Mouse (Mus musculus) lung, postnatal 0 days (tissue): Measurements from ENCODE around the gene Rnf123. TPM values are rescaled to one million over a fixed set of nuclear protein-coding genes. Genes with fewer than 3 reads are reported as not detected.

Experiments used
- ATAC-seq: fragments of 200-750 bp; cut with Nextera tagmentation; 2 replicates; pipeline ENCODE4 v1.8.0; 2017; ENCODE audit warnings: moderate library complexity
- DNase-seq: peaks from one replicate; pipeline ENCODE4 v3.0.0-alpha.2; 2016; ENCODE audit warnings: low spot score
- H3K27ac ChIP-seq: fragments of 300-500 bp; sonication (generic); 2 replicates; pipeline ENCODE4 v1.5.1; 2014; ENCODE audit warnings: antibody characterized with exemption, mild to moderate bottlenecking, low read length, mixed read lengths
- H3K27me3 ChIP-seq: fragments of 300-500 bp; sonication (generic); replicated peaks from 2 replicates; pipeline ENCODE4 v1.6.1; 2014; ENCODE audit warnings: low read length, mixed read lengths; ENCODE audit not compliant: insufficient read depth
- H3K36me3 ChIP-seq: fragments of 300-500 bp; sonication (generic); 2 replicates; pipeline ENCODE4 v1.6.1; 2014; ENCODE audit warnings: low read length, mixed read lengths; ENCODE audit not compliant: insufficient read depth
- H3K4me1 ChIP-seq: fragments of 300-500 bp; sonication (generic); 2 replicates; pipeline ENCODE4 v1.6.1; 2014; ENCODE audit warnings: antibody characterized with exemption, low read depth, low read length, mixed read lengths; ENCODE audit not compliant: insufficient read depth
- H3K4me2 ChIP-seq: fragments of 300-500 bp; sonication (generic); replicated peaks from 2 replicates; pipeline ENCODE4 v1.6.1; 2014; ENCODE audit warnings: low read depth, mild to moderate bottlenecking, low read length, moderate library complexity, mixed read lengths
- H3K4me3 ChIP-seq: fragments of 300-500 bp; sonication (generic); 2 replicates; pipeline ENCODE4 v1.5.1; 2014; ENCODE audit warnings: low read depth, low read length
- H3K9ac ChIP-seq: fragments of 300-500 bp; sonication (generic); replicated peaks from 2 replicates; pipeline ENCODE4 v1.6.1; 2014; ENCODE audit warnings: low read depth, mild to moderate bottlenecking
- H3K9me3 ChIP-seq: fragments of 300-500 bp; sonication (generic); 2 replicates; pipeline ENCODE4 v1.6.1; 2016; ENCODE audit warnings: low read length, mixed read lengths
- CTCF ChIP-seq: IDR thresholded peaks from 2 replicates; pipeline ENCODE4 v1.5.1; 2016; ENCODE audit warnings: antibody characterized with exemption, mild to moderate bottlenecking
- EP300 ChIP-seq: IDR thresholded peaks from 2 replicates; pipeline ENCODE4 v1.6.1; 2016; ENCODE audit warnings: antibody characterized with exemption, mild to moderate bottlenecking, control low read depth
- WGBS: fragments of 180-500 bp; shearing (Covaris S2); extraction: QIAGEN DNeasy Blood & Tissue Kit; methylation state at CpG from one replicate; pipeline ENCODE4 v1.1.7; 2014; 5-methylcytosine and 5-hydroxymethylcytosine counted together
- polyA plus RNA-seq: library from polyadenylated mRNA; unstranded; fragments of >200 nt; fragmentation: Nextera tagmentation; extraction: Ambion mirVana; gene quantifications from 2 replicates; pipeline ENCODE4 v1.2.1, GENCODE M21; 2015

Gene Rnf123
- 19.7 and 20.4 TPM in 2 replicates for polyA plus RNA-seq

DNA sequence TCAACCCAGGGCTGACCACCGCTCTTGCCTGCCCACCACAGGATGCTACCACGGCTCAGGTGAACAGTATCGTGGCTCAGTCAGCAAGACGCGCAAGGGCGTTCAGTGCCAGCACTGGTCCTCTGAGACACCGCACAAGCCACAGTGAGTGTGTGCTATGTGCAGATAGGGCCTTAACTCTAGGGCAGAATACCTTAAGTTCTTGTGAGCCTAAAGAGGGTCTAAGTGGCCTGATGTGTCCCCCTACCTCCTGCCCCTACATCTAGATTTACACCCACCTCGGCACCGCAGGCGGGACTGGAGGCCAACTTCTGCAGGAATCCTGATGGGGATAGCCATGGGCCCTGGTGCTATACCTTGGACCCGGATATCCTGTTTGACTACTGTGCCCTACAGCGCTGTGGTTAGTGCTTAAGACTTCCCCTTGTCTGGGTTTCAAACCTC lies at the start of gene Rnf123:
Gene Rnf123 (minus strand): TSS at position 359 of the 444 bp plus-strand sequence.
- TF ChIP-seq CTCF, result no peak
- TF ChIP-seq EP300, result no peak
- Histone ChIP-seq H3K27me3 (peaks cover 5% of the 10 kb centered on the region; the same call in 1 of the 2 replicates), H3K4me2 (peak within 1 kb of the TSS; percentile 36), H3K9ac (peak within 1 kb of the TSS; percentile 19; the same call in 1 of the 2 replicates), H3K4me1 (peaks cover 14% of the 10 kb centered on the region), H3K36me3 (peaks cover 28% of the 10 kb centered on the region; the same call in 1 of the 2 replicates), H3K9me3 (no peaks in the 10 kb centered on the region), H3K4me3 (no peak within 1 kb of the TSS), H3K27ac (no peak within 1 kb of the TSS)
- ATAC-seq, result no peak
- DNase-seq, result no peak
- WGBS, result 32% methylated on average over 12 of the region's 12 CpGs

DNA sequence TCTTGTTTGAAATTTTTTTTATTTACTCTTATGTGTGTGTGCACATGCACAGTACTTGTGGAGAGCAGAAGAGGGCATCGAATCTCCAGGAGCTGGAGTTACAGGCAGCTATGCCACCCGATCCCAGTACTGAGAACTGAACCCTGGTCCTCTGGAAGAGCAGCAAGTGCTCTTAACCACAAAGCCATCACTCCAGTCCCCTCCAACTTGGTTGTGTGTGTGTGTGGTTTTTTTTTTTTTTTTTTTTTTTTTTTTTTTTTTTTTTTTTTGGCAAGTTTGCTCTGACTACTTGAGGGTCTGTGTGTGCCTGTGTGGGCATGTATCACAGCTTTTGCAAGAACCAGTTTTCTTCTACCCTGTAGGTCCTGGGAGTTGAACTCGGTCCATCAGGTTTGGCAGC lies 49.2 kb upstream of the Rnf123 start:
- ATAC-seq (no peak), DNase-seq (no peak)
- Histone ChIP-seq H3K9me3 (no peaks in the 10 kb centered on the region), H3K36me3 (no peaks in the 10 kb centered on the region), H3K27me3 (no peaks in the 10 kb centered on the region), H3K4me1 (no peaks in the 10 kb centered on the region), H3K27ac (no peak overlapping the region), H3K4me2 (no peak overlapping the region), H3K9ac (no peak overlapping the region), H3K4me3 (no peak overlapping the region)
- 77% methylated on average over 3 of the region's 3 CpGs for WGBS
- TF ChIP-seq CTCF, result no peak
- no peak for TF ChIP-seq EP300

DNA sequence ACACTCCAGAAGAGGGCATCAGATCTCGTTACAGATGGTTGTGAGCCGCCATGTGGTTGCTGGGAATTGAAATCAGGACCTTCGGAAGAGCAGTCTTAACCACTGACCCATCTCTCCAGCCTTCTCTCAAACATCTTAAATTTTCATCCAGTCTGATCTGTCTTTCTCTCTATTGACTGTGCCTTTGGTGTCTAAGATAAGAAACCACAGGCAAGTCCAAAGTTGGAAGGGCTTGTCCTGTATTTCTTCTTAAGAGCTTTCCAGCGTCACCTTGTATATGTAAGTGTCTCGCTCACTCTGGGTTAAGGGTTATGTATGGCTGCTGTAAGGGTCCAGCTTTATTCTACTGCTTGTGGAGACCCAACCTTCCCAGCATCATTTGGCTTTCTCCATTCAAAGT lies 48.4 kb upstream of the Rnf123 start:
- ATAC-seq, result no peak
- no peak overlapping the region for H3K9ac ChIP-seq
- no peak for DNase-seq

DNA sequence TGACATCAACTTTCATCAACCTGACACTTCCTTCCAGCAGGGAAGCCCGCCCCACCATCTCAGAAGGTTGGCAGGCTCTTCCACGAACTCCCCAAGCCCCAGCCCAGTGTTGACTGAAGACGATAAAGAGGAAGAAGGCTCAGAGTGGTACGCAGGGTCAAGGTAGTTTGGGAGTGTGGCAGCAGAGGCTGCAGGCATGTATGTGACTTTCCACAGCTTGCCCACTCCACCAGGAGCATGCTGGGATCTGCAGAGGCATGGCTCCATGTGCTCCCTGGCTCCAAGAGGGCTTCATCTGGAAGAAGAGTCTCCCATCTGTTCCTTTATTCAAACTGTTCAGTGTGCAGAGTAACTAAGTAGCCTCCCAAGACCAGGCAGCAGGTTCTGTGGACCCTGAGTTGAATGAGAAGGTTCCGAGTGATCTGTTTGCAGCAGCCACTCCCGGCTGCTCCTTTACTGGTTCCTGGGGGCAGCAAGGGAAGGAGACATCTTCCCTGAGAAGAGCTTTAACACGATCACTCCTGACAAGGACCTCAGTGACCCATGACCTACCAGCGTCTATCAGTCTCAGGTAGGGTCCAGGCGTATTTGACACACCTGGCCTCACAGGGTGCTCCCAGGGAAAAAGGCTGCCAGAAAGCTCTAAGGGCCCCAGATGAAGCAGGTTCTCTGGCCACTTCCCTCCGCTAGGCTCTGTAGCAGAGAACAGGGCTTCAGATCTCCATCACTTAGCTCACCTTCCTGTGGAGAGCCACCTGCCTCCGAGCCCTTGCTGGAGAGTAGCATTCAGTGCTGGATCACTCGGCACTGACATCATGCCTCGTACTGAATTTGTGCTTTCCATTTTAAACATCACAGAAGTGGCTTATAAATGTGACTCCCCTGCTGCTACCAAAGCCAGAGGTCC lies 46.1 kb upstream of the Rnf123 start:
- DNase-seq (no peak), ATAC-seq (no peak)
- Histone ChIP-seq H3K9me3 (no peaks in the 10 kb centered on the region), H3K27ac (no peak overlapping the region), H3K9ac (no peak overlapping the region), H3K4me1 (no peaks in the 10 kb centered on the region), H3K27me3 (no peaks in the 10 kb centered on the region), H3K36me3 (no peaks in the 10 kb centered on the region), H3K4me2 (no peak overlapping the region), H3K4me3 (no peak overlapping the region)
- WGBS, result 66% methylated on average over 13 of the region's 13 CpGs
- TF ChIP-seq EP300 (no peak), CTCF (no peak)

More for the DNA sequence above, 48.4 kb upstream of the Rnf123 start:
- H3K27me3 ChIP-seq, result no peaks in the 10 kb centered on the region
- no peak for TF ChIP-seq CTCF
- TF ChIP-seq EP300, result no peak
- no peaks in the 10 kb centered on the region for H3K4me1 ChIP-seq
- no peak overlapping the region for H3K4me3 ChIP-seq
- H3K4me2 ChIP-seq, result no peak overlapping the region
- H3K9me3 ChIP-seq, result no peaks in the 10 kb centered on the region
- H3K36me3 ChIP-seq, result no peaks in the 10 kb centered on the region
- H3K27ac ChIP-seq, result no peak overlapping the region
- WGBS, result 72% methylated on average over 5 of the region's 5 CpGs

DNA sequence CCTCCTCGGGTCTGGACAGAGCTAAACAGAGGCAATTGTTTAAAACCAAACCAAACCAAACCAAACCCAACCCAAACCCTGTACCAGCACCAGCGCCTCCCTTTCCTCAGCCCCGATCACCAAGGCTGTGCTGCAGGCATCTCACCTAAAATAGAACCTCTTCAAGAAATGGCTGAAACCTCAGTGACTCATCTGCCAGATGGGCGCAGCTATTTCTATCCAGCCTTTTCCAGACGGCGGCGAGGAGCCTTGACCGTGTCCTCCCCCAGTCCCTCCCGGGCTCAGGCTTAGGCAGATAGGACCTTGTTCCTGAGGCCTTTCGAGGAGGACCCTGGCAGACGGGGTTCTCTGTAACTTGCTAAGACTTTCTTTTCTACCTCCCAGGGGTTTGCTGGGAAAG lies 45.1 kb upstream of the Rnf123 start:
- WGBS, result 83% methylated on average over 11 of the region's 11 CpGs
- ATAC-seq (no peak), DNase-seq (no peak)
- Histone ChIP-seq H3K36me3 (no peaks in the 10 kb centered on the region), H3K27ac (no peak overlapping the region), H3K9ac (no peak overlapping the region), H3K4me3 (no peak overlapping the region), H3K27me3 (no peaks in the 10 kb centered on the region), H3K4me2 (no peak overlapping the region), H3K9me3 (no peaks in the 10 kb centered on the region), H3K4me1 (no peaks in the 10 kb centered on the region)
- no peak for TF ChIP-seq CTCF
- no peak for TF ChIP-seq EP300

DNA sequence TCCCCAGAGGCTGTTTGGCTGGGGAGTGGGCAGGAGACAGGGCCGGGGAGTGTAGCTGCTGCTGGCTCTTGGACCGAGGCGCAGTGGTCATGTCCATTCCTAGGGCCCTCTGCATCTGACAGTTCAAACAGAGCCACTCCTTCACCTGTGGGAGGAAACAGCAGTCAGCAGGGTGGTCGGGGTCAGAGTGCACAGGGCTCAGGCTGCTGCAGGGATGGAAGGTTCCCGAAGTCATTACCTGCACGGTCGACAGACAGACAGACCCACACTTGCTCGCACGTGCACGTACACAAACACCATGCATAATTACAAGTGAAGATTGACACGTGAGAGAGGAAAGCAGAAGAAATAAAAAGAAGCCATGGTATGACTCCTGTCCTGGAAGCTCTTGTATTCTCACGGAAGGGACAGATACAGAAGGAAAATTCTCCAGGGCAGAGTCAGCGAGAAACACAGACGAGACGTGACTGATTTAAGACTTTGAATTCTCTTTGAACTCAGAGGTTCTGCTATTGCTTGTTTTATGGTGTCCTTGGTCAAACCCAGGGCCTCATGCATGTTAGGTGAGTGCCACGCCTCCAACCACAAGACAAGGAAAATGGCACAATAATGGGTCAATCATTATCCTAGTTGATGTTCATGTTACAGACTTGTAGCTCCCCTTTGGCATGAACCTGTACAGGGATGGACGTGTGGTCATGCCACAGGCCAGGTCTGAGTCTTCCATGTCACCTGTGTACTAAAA lies 43.5 kb upstream of the Rnf123 start:
- no peak for TF ChIP-seq EP300
- no peak for TF ChIP-seq CTCF
- 75% methylated on average over 17 of the region's 17 CpGs for WGBS

More for the DNA sequence above, 43.5 kb upstream of the Rnf123 start:
- Histone ChIP-seq H3K4me2 (no peak overlapping the region), H3K27ac (no peak overlapping the region), H3K9me3 (no peaks in the 10 kb centered on the region), H3K9ac (no peak overlapping the region), H3K36me3 (no peaks in the 10 kb centered on the region), H3K27me3 (no peaks in the 10 kb centered on the region), H3K4me3 (no peak overlapping the region), H3K4me1 (no peaks in the 10 kb centered on the region)
- ATAC-seq, result no peak
- DNase-seq, result no peak
